Comparison of ENCODE assay signal across 15 mouse cellular contexts in genomic region chr3:55789856-55790255, GRCm38 (mm10). TPM values are rescaled to one million over a fixed set of nuclear protein-coding genes. Genes with fewer than 3 reads are reported as not detected.
A peak's percentile ranks its signal among the peaks of the same experiment; 100 is the strongest.
DNase-seq lines count a peak whose midpoint lies in the region; ATAC-seq lines count a peak whose summit lies in the region.
"Had no signal": no experiment of that assay in that cellular context is flagged by ENCODE, and none has a peak within 500 bp of the region (broad histone marks: within the 10 kb centered on the region; RNA-seq: fewer than 3 reads in every experiment).

No protein-coding gene starts in this region.

- peak; percentile 65 for ATAC-seq in megakaryocyte progenitor cell, adult 5-6 weeks (replicated peaks; ENCODE audit: poor library complexity)
- ATAC-seq: forebrain, embryonic 13.5 days; intestine, embryonic 15.5 days had no signal

- intact Hi-C loops in heart, postnatal 14 days (cut with DNase I): loop anchor here (10.0 kb wide), 1 partner anchor 265 kb away; no protein-coding TSS in a partner anchor
- intact Hi-C loops in left cerebral cortex, postnatal 25 days (cut with DNase I): loop anchor here (5.0 kb wide), 1 partner anchor 253 kb away; no protein-coding TSS in a partner anchor

- DNase-seq in heart, adult 11 months: peak; percentile 14
- DNase-seq in heart, postnatal 14 days: no peak
- peak; percentile 20 for DNase-seq in 3T3-L1 (ENCODE audit: low read depth, low spot score)
- DNase-seq in NIH3T3 (ENCODE audit: low read depth): peak; percentile 64
- DNase-seq in frontal cortex, adult 2 months (ENCODE audit: extremely low spot score in 1 of 2, low spot score in 1 of 2): no peak
- no peak for DNase-seq in left cerebral cortex, postnatal 25 days (ENCODE audit: low spot score in 2 of 2)
- no peak for DNase-seq in urinary bladder, postnatal 36 days (ENCODE audit: low spot score in 2 of 2)
- DNase-seq: gastrocnemius, postnatal 10 days; left cerebral cortex, postnatal 4 days; lung, postnatal 36 days had no signal

RNA-seq across cellular contexts. Expression of gene Mab21l1, which starts 7.5 kb away (rescaled TPM):
- not detected for total RNA-seq in heart, postnatal 14 days (2021)
- total RNA-seq in megakaryocyte progenitor cell, adult 5-6 weeks (2015): not detected in 2 replicates
- not detected in 2 replicates for total RNA-seq in megakaryocyte progenitor cell, adult 5-6 weeks (2017)
- polyA plus RNA-seq in frontal cortex, adult 2 months (2012; rRNA removed): 0.63 and 1.00 TPM in 2 replicates
- total RNA-seq in left cerebral cortex, postnatal 25 days (2021): 1 to 10 TPM; 1.1 to 1.8 TPM
- total RNA-seq: CH12.LX had no signal
- polyA plus RNA-seq: spleen, adult 2 months had no signal

Comparison
In these comparisons a context has a peak if more than half of its experiments do, and no peak if none do; other contexts are left out.
1. DNase-seq: peak in heart, adult 11 months (single experiment), 3T3-L1 (single experiment) and NIH3T3 (single experiment); none in heart, postnatal 14 days (0 of 2), frontal cortex, adult 2 months (0 of 2), left cerebral cortex, postnatal 25 days (0 of 2) and urinary bladder, postnatal 36 days (0 of 2).